Mouse (Mus musculus): Measurements from ENCODE around the gene Sit1.

DNA sequence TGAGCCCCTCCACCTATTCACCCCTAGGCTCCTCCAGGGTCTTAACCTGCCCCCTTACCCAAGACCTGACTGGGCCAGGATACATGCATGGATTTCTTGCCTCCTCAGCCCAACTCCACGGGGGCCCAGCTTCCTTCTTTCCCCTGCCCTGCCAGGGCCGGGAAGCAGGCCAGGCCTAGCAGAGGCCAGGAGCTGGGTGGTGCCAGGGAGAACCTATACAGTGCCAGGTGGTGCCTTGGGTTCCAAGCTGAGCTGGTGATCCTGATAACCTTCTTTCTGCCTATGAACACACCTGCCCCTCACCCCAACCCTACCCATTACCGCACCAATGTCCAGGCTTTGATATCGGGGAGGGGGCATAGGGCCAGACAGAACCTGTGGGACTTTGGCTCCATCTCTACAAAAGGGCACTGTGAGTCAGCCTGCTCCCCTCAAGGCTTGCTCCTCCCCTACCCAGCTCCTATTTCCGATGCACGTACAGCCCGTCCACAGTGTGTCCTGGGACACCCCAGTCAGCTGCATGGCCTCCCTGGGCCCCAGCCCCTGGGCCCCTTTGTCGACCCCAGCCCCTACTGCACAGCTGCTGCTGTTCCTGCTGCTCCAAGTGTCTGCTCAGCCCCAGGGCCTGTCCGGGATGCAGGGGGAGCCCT, 23.1 kb upstream of the Sit1 start, which contains the start of gene Car9:
- TF ChIP-seq CTCF (IDR thresholded peaks at IDR 0.05; ENCODE audit: control insufficient read depth, insufficient read depth, low read length), result no peak
- no peak for TF ChIP-seq POLR2A (IDR thresholded peaks at IDR 0.05; ENCODE audit: borderline replicate concordance, control insufficient read depth, low read depth, low read length)
